ENCODE assay signal across 12 mouse cellular contexts in the genomic region with DNA sequence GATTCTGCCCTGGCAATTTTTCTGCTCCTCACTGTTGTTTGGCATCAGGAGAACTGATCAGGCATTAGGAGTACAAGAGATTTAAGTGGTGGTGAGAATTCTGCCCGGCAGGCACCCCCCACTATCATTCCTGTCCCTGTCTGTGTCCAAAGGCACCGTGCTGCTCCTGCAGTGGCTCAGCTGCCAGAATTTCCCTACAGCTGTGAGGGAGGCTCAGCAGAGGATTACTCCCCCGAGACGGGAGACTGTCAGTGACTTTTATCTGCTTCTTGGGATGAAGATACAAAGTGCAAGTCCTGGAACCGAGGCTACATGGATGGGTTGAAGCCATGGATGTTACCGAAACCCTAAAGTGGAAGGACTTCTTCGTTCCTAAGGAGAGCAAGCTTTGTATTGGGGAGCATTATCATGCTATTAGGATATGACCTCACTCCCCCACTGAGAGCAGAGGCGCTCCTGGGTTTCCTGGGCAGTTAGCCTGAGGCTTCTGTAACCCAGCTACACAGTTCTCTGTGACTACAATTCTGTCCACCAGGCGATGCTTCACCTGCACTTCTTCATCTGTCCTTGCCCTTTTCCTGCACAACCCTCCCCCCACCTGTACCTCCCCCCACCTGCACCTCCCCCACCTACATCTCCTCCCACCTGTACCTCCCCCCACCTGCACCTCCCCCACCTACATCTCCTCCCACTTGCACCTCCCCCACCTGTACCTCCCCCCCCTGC.
DNase-seq lines count a peak whose midpoint lies in the region; ATAC-seq and TF ChIP-seq lines count a peak whose summit lies in the region.
"Had no signal": no experiment of that assay in that cellular context is flagged by ENCODE, and none has a peak within 500 bp of the region (broad histone marks: within the 10 kb centered on the region; RNA-seq: fewer than 3 reads in every experiment).

No protein-coding gene starts in this region.

- WGBS in heart, embryonic 14.5 days, result 3% methylated on average over 9 of the region's 9 CpGs
- WGBS in forebrain, embryonic 12.5 days, result 5% methylated on average over 9 of the region's 9 CpGs
- under 1% methylated on average over 9 of the region's 9 CpGs for WGBS in midbrain, embryonic 14.5 days

- no peak for DNase-seq in heart, adult 8-10 months (ENCODE audit: low spot score)
- peak; percentile 57 for DNase-seq in MN1 (ENCODE audit: low spot score)
- peak; percentile 67 for DNase-seq in midbrain, embryonic 14.5 days
- no peak for DNase-seq in left cerebral cortex, postnatal 14 days (ENCODE audit: low spot score in 2 of 2)
- DNase-seq in right cerebral cortex, postnatal 25 days, result no peak
- no peak for DNase-seq in gastrocnemius, adult 2 months
- DNase-seq: cerebellum, adult 8-10 months; liver, embryonic 13.5 days; thymus, adult 18-20 months had no signal

- H3K9ac ChIP-seq in heart, embryonic 14.5 days (ENCODE audit: low read length), result no peak overlapping the region
- H3K9ac ChIP-seq in forebrain, embryonic 12.5 days, result no peak overlapping the region
- 0 out of 2 replicates have a peak overlapping the region, but pooled peaks have one; percentile 0 for H3K9ac ChIP-seq in midbrain, embryonic 14.5 days (replicated peaks; ENCODE audit: low read length)
- H3K9ac ChIP-seq: liver, embryonic 13.5 days had no signal

- intact Hi-C loops in left cerebral cortex, postnatal 14 days (cut with DNase I), result no loop called here
- intact Hi-C loops in gastrocnemius, adult 2 months (cut with DNase I), result no loop called here

- no peaks in the 10 kb centered on the region for H3K9me3 ChIP-seq in heart, embryonic 14.5 days (ENCODE audit: control insufficient read depth, low read length)
- no peaks in the 10 kb centered on the region for H3K9me3 ChIP-seq in forebrain, embryonic 12.5 days
- no peaks in the 10 kb centered on the region for H3K9me3 ChIP-seq in midbrain, embryonic 14.5 days (ENCODE audit: control insufficient read depth, low read length)
- H3K9me3 ChIP-seq: liver, embryonic 13.5 days had no signal

- no peak for TF ChIP-seq CTCF in gastrocnemius, adult 2 months (IDR thresholded peaks at IDR 0.05)

- no peak for ATAC-seq in heart, embryonic 14.5 days (ENCODE audit: insufficient number of reproducible peaks, insufficient read depth, low FRiP score, low read depth)
- ATAC-seq in forebrain, embryonic 12.5 days (ENCODE audit: low FRiP score), result no peak
- ATAC-seq in midbrain, embryonic 14.5 days (ENCODE audit: low FRiP score, low TSS enrichment), result no peak
- ATAC-seq: CD4-positive, CD25-positive, alpha-beta regulatory T cell, adult 4 months had no signal

- peak overlapping the region; percentile 35 for H3K4me2 ChIP-seq in heart, embryonic 14.5 days (ENCODE audit: low read length)
- H3K4me2 ChIP-seq in forebrain, embryonic 12.5 days, result peak overlapping the region; percentile 20
- H3K4me2 ChIP-seq in midbrain, embryonic 14.5 days (ENCODE audit: low read length), result peak overlapping the region; percentile 25; the same call in 1 of the 2 replicates
- H3K4me2 ChIP-seq: liver, embryonic 13.5 days had no signal

- no peak overlapping the region for H3K4me3 ChIP-seq in heart, embryonic 14.5 days (ENCODE audit: control insufficient read depth in 1 of 2, insufficient read depth in 1 of 2, low read depth in 1 of 2, low read length in 2 of 2)
- H3K4me3 ChIP-seq in forebrain, embryonic 12.5 days (replicated peaks), result no peak overlapping the region
- H3K4me3 ChIP-seq in midbrain, embryonic 14.5 days (replicated peaks; ENCODE audit: low read depth, low read length), result no peak overlapping the region
- no peak overlapping the region for H3K4me3 ChIP-seq in gastrocnemius, adult 2 months
- H3K4me3 ChIP-seq: liver, embryonic 13.5 days had no signal

- H3K27ac ChIP-seq in heart, embryonic 14.5 days (replicated peaks in 1 of 2; ENCODE audit: control insufficient read depth in 1 of 2, insufficient read depth in 1 of 2, low read depth in 2 of 2, low read length in 2 of 2), result no peak overlapping the region
- peak overlapping the region; percentile 63; the same call in 1 of the 2 replicates for H3K27ac ChIP-seq in forebrain, embryonic 12.5 days
- peak overlapping the region; percentile 50 for H3K27ac ChIP-seq in midbrain, embryonic 14.5 days (replicated peaks; ENCODE audit: low read depth, low read length)
- H3K27ac ChIP-seq in gastrocnemius, adult 2 months, result no peak overlapping the region
- H3K27ac ChIP-seq: liver, embryonic 13.5 days had no signal

- peaks cover 0 to 5% of the 10 kb centered on the region in 2 experiments; a peak in 2 of 4 replicates for H3K4me1 ChIP-seq in heart, embryonic 14.5 days (ENCODE audit: control insufficient read depth in 2 of 2, insufficient read depth in 2 of 2, low read length in 2 of 2)
- H3K4me1 ChIP-seq in forebrain, embryonic 12.5 days, result peaks cover 68% of the 10 kb centered on the region
- peaks cover 65% of the 10 kb centered on the region for H3K4me1 ChIP-seq in midbrain, embryonic 14.5 days (ENCODE audit: control insufficient read depth, insufficient read depth, low read length)
- H3K4me1 ChIP-seq: liver, embryonic 13.5 days had no signal

- no peaks in the 10 kb centered on the region for H3K27me3 ChIP-seq in heart, embryonic 14.5 days (ENCODE audit: control insufficient read depth, insufficient read depth, low read length)
- peaks cover 7% of the 10 kb centered on the region; the same call in 1 of the 2 replicates for H3K27me3 ChIP-seq in forebrain, embryonic 12.5 days
- H3K27me3 ChIP-seq in midbrain, embryonic 14.5 days (ENCODE audit: control insufficient read depth, insufficient read depth, low read length), result no peaks in the 10 kb centered on the region

- H3K36me3 ChIP-seq in heart, embryonic 14.5 days (ENCODE audit: control insufficient read depth, insufficient read depth, low read length), result no peaks in the 10 kb centered on the region
- H3K36me3 ChIP-seq in forebrain, embryonic 12.5 days (replicated peaks), result no peaks in the 10 kb centered on the region
- H3K36me3 ChIP-seq in midbrain, embryonic 14.5 days (ENCODE audit: control insufficient read depth, insufficient read depth, low read length), result no peaks in the 10 kb centered on the region
- H3K36me3 ChIP-seq: liver, embryonic 13.5 days had no signal

Comparison
In these comparisons a context has a peak if more than half of its experiments do, and no peak if none do; other contexts are left out.
1. H3K27ac ChIP-seq: peak in forebrain, embryonic 12.5 days (single experiment) and midbrain, embryonic 14.5 days (single experiment); none in heart, embryonic 14.5 days (0 of 2) and gastrocnemius, adult 2 months (single experiment).
2. DNase-seq: peak in MN1 (single experiment) and midbrain, embryonic 14.5 days (single experiment); none in heart, adult 8-10 months (single experiment), left cerebral cortex, postnatal 14 days (0 of 2), right cerebral cortex, postnatal 25 days (single experiment) and gastrocnemius, adult 2 months (single experiment).
3. Peak in every context shown above with its lines, with median percentiles within 50 percentile points of each other: H3K4me2 ChIP-seq.